Comparison of ENCODE assay signal across 28 mouse cellular contexts in genomic region chr1:59859046-59859445, GRCm38 (mm10). TPM values are rescaled to one million over a fixed set of nuclear protein-coding genes. Genes with fewer than 3 reads are reported as not detected.
DNase-seq lines count a peak whose midpoint lies in the region; ATAC-seq lines count a peak whose summit lies in the region.
"Had no signal": no experiment of that assay in that cellular context is flagged by ENCODE, and none has a peak within 500 bp of the region (broad histone marks: within the 10 kb centered on the region; RNA-seq: fewer than 3 reads in every experiment).

No protein-coding gene starts in this region.

- H3K27me3 ChIP-seq in hindbrain, embryonic 11.5 days (ENCODE audit: control insufficient read depth, insufficient read depth, low read length), result no peaks in the 10 kb centered on the region
- H3K27me3 ChIP-seq: hindbrain, embryonic 13.5 days; midbrain, embryonic 15.5 days; neural tube, embryonic 15.5 days; stomach, embryonic 15.5 days had no signal

- H3K9ac ChIP-seq in hindbrain, embryonic 11.5 days (ENCODE audit: low read depth, low read length), result no peak overlapping the region
- H3K9ac ChIP-seq: forebrain, postnatal 0 days; hindbrain, embryonic 13.5 days; liver, embryonic 14.5 days; midbrain, embryonic 15.5 days; neural tube, embryonic 15.5 days; stomach, embryonic 15.5 days had no signal

- WGBS in hindbrain, embryonic 11.5 days, result 97% methylated on average over 1 of the region's 1 CpGs

- peak; percentile 94 for ATAC-seq in cerebellum, adult (ENCODE audit: insufficient number of reproducible peaks, low FRiP score, low TSS enrichment)
- ATAC-seq in hindbrain, embryonic 11.5 days (ENCODE audit: low FRiP score), result no peak
- ATAC-seq: activated CD4-positive, CD25-positive, alpha-beta regulatory T cell, adult 4 months; forebrain, postnatal 0 days; intestine, postnatal 0 days; midbrain, embryonic 15.5 days had no signal

- H3K4me2 ChIP-seq in hindbrain, embryonic 11.5 days (replicated peaks; ENCODE audit: low read depth, low read length), result no peak overlapping the region
- H3K4me2 ChIP-seq: heart, embryonic 11.5 days; hindbrain, embryonic 13.5 days; midbrain, embryonic 15.5 days; neural tube, embryonic 15.5 days; stomach, embryonic 15.5 days had no signal

- no peaks in the 10 kb centered on the region for H3K9me3 ChIP-seq in hindbrain, embryonic 11.5 days (ENCODE audit: control insufficient read depth, low read length)
- H3K9me3 ChIP-seq: hindbrain, embryonic 13.5 days; midbrain, embryonic 15.5 days; neural tube, embryonic 15.5 days; stomach, embryonic 15.5 days had no signal

- H3K4me1 ChIP-seq in hindbrain, embryonic 11.5 days (replicated peaks; ENCODE audit: control insufficient read depth, insufficient read depth, low read length), result no peaks in the 10 kb centered on the region
- H3K4me1 ChIP-seq: hindbrain, embryonic 13.5 days; midbrain, embryonic 15.5 days; neural tube, embryonic 15.5 days; stomach, embryonic 15.5 days had no signal

- no peak for DNase-seq in cerebellum, postnatal 4 days (ENCODE audit: low spot score in 2 of 2)
- DNase-seq in cerebellum, adult 11-12 months, result peak; percentile 31
- DNase-seq in cerebellum, adult 9-11 months, result peak; percentile 61
- no peak for DNase-seq in hindbrain, embryonic 11.5 days (ENCODE audit: low spot score)
- no peak for DNase-seq in gastrocnemius, postnatal 10 days
- no peak for DNase-seq in kidney, adult 8-10 months
- DNase-seq: forebrain, postnatal 0 days; gastrocnemius, postnatal 25 days; heart, adult 18-20 months; heart, postnatal 36 days; kidney, postnatal 14 days; layer of hippocampus, adult 9-11 months; liver; lung, adult 2 months; lung, postnatal 10 days; retina, postnatal 1 day; right cerebral cortex, postnatal 14 days; thymus, postnatal 14 days had no signal

- no peak overlapping the region for H3K4me3 ChIP-seq in hindbrain, embryonic 11.5 days (ENCODE audit: low read depth, low read length)
- H3K4me3 ChIP-seq: erythroblast, embryonic 14.5 days; hindbrain, embryonic 13.5 days; midbrain, embryonic 15.5 days; neural tube, embryonic 15.5 days; stomach, embryonic 15.5 days had no signal

- peaks cover 21% of the 10 kb centered on the region; the same call in 1 of the 2 replicates for H3K36me3 ChIP-seq in hindbrain, embryonic 11.5 days (ENCODE audit: control insufficient read depth, insufficient read depth, low read length)

- H3K27ac ChIP-seq in hindbrain, embryonic 11.5 days (ENCODE audit: low read depth, low read length), result no peak overlapping the region
- H3K27ac ChIP-seq: hindbrain, embryonic 13.5 days; liver, embryonic 14.5 days; midbrain, embryonic 15.5 days; neural tube, embryonic 15.5 days; stomach, embryonic 15.5 days had no signal

RNA-seq across cellular contexts. Expression of gene Fam117b, which starts 53.8 kb away (rescaled TPM):
- polyA plus RNA-seq in hindbrain, embryonic 11.5 days (2014; fragmentation: Nextera tagmentation; extraction: Ambion mirVana), result 20.2 and 20.8 TPM in 2 replicates
- 1 to 10 TPM; 7.9 to 8.8 TPM for total RNA-seq in gastrocnemius, postnatal 10 days (2021)

Comparison
In these comparisons a context has a peak if more than half of its experiments do, and no peak if none do; other contexts are left out.
1. DNase-seq: peak in cerebellum, adult 11-12 months (single experiment) and cerebellum, adult 9-11 months (single experiment); none in cerebellum, postnatal 4 days (0 of 2), hindbrain, embryonic 11.5 days (single experiment), gastrocnemius, postnatal 10 days (single experiment) and kidney, adult 8-10 months (0 of 2).